Mouse (Mus musculus) adrenal gland, postnatal 10 days (tissue): ENCODE results near the gene Lamtor1. TPM values are rescaled to one million over a fixed set of nuclear protein-coding genes. Genes with fewer than 3 reads are reported as not detected.

Source experiments
- DNase-seq: peaks from one replicate; pipeline ENCODE4 v3.0.0; 2021; ENCODE audit warnings: mixed read lengths
- microRNA-seq: library from miRNA; unstranded; fragments of <30 nt; microRNA quantifications from one replicate; pipeline ENCODE4 v1.2.0, GENCODE M21; 2021
- total RNA-seq, 2 experiments: library from RNA; stranded (reverse); gene quantifications; 2 replicates each; pipeline ENCODE4 v1.2.3; 2021

Gene Lamtor1
- total RNA-seq, 2 experiments from 2014 or later, result 116 to 126 TPM

GRCm38 (mm10) chr7:101954163-101954562, 48.5 kb downstream of the Lamtor1 start:
- DNase-seq, result no peak

GRCm38 (mm10) chr7:101955276-101955675, 49.6 kb downstream of the Lamtor1 start:
- no peak for DNase-seq

- no peak for DNase-seq
These were observed 50.2 kb downstream of the Lamtor1 start for GRCm38 (mm10) chr7:101955862-101956261.

GRCm38 (mm10) chr7:101956481-101956880, 50.8 kb downstream of the Lamtor1 start:
- no peak for DNase-seq

- peak; percentile 36 for DNase-seq
These were observed 51.2 kb downstream of the Lamtor1 start for GRCm38 (mm10) chr7:101956911-101957310.

- DNase-seq, result no peak
These were observed 57.1 kb downstream of the Lamtor1 start for GRCm38 (mm10) chr7:101962829-101963228.

- DNase-seq, result no peak
These were observed 57.9 kb downstream of the Lamtor1 start for GRCm38 (mm10) chr7:101963621-101964020.

GRCm38 (mm10) chr7:101964551-101964950, 58.8 kb downstream of the Lamtor1 start:
- peak; percentile 60 for DNase-seq

GRCm38 (mm10) chr7:101965606-101966005, 59.9 kb downstream of the Lamtor1 start:
- DNase-seq, result no peak

GRCm38 (mm10) chr7:101967256-101967655, 61.6 kb downstream of the Lamtor1 start:
- DNase-seq, result no peak

GRCm38 (mm10) chr7:101968751-101969150, 63.0 kb downstream of the Lamtor1 start:
- no peak for DNase-seq

GRCm38 (mm10) chr7:101969694-101970428, 64.2 kb downstream of the Lamtor1 start:
- DNase-seq, result peak; percentile 91

GRCm38 (mm10) chr7:101970429-101970775, 64.7 kb downstream of the Lamtor1 start:
- peak; percentile 94 for DNase-seq

GRCm38 (mm10) chr7:101970821-101971461, 65.2 kb downstream of the Lamtor1 start:
- peak; percentile 81 for DNase-seq

- no peak for DNase-seq
These were observed 66.0 kb downstream of the Lamtor1 start for GRCm38 (mm10) chr7:101971721-101972120.

GRCm38 (mm10) chr7:101973730-101974129, 68.0 kb downstream of the Lamtor1 start:
- DNase-seq, result no peak

GRCm38 (mm10) chr7:101974505-101974904, 68.8 kb downstream of the Lamtor1 start:
- DNase-seq, result peak; percentile 65

Small RNA genes lying within 50 kb of the gene (microRNA-seq; reads per million reads assigned to microRNA genes)
- gene Gm22655, result not detected

Other genes starting within 250 kb of the Lamtor1 start
- gene Clpb, start 242.3 kb upstream of the Lamtor1 start, total RNA-seq, result 10 to 100 TPM; 80.4 to 85.2 TPM
- 10 to 100 TPM; 20.9 to 32.4 TPM for gene Phox2a, start 87.6 kb upstream of the Lamtor1 start, total RNA-seq
- 10 to 100 TPM; 72.5 to 98.1 TPM for gene Inppl1, start 67.7 kb upstream of the Lamtor1 start, total RNA-seq
- 1 to 10 TPM; 4.5 to 6.2 TPM for gene Folr2, start 48.7 kb upstream of the Lamtor1 start, total RNA-seq
- 10 to 100 TPM; 27.4 to 28.5 TPM for gene Anapc15, start 42.2 kb upstream of the Lamtor1 start, total RNA-seq
- gene Folr1, start 35.1 kb upstream of the Lamtor1 start, total RNA-seq, result 1 to 10 TPM; 1.7 to 2.3 TPM
- gene Tomt, start 455 bp downstream of the Lamtor1 start, total RNA-seq, result under 1 TPM in 1 of 2 experiments, not detected in 1; 0.12 TPM
- gene Lrrc51, start 28.0 kb downstream of the Lamtor1 start, total RNA-seq, result 1 to 10 TPM; 8.4 TPM
- gene Numa1, start 28.2 kb downstream of the Lamtor1 start, total RNA-seq, result 100 to 1,000 TPM; 117 to 151 TPM
- gene Il18bp, start 112.8 kb downstream of the Lamtor1 start, total RNA-seq, result 1 to 10 TPM; 5.4 to 6.3 TPM
- gene Rnf121, start 159.6 kb downstream of the Lamtor1 start, total RNA-seq, result 10 to 100 TPM; 25.6 to 28.3 TPM
- gene Xndc1, start 159.6 kb downstream of the Lamtor1 start, total RNA-seq, result 10 to 100 TPM; 12.6 to 19.0 TPM
- gene Xntrpc, start 159.8 kb downstream of the Lamtor1 start, total RNA-seq, result 1 to 10 TPM in 1 of 2 experiments, under 1 TPM in 1; 0.93 to 1.3 TPM
- gene Trpc2, start 177.2 kb downstream of the Lamtor1 start, total RNA-seq, result under 1 TPM in 1 of 2 experiments, not detected in 1; 0.88 TPM
- gene Art1, start 195.8 kb downstream of the Lamtor1 start, total RNA-seq, result 10 to 100 TPM in 1 of 2 experiments, 1 to 10 TPM in 1; 5.9 to 30.8 TPM
- gene Art5, start 203.6 kb downstream of the Lamtor1 start, total RNA-seq, result 1 to 10 TPM in 1 of 2 experiments, under 1 TPM in 1; 0.51 to 1.4 TPM
- gene Chrna10, start 210.9 kb downstream of the Lamtor1 start, total RNA-seq, result not detected